Mouse (Mus musculus): ENCODE measurements around the gene Tmem86b. TPM values are rescaled to one million over a fixed set of nuclear protein-coding genes. Genes with fewer than 3 reads are reported as not detected.

The Tmem86b gene
- total RNA-seq, 2 experiments from 2014 or later = 17.8 to 21.8 TPM

GRCm38 (mm10) chr7:4643225-4643624 lies 12.0 kb upstream of the Tmem86b start:
- TF ChIP-seq CTCF (conservative IDR thresholded peaks at IDR 0.05) = no peak
- no peak overlapping the region for H3K27ac ChIP-seq
- peak in 1 of 2 experiments; percentile 5 for DNase-seq (ENCODE audit: low spot score in 2 of 2)
- H3K4me3 ChIP-seq = no peak overlapping the region

- DNase-seq (ENCODE audit: low spot score in 2 of 2) = peak in 1 of 2 experiments; percentile 8
- Histone ChIP-seq H3K4me3 (no peak overlapping the region), H3K27ac (peak overlapping the region; percentile 72; the same call in 1 of the 2 replicates)
- TF ChIP-seq CTCF (conservative IDR thresholded peaks at IDR 0.05) = no peak
Measured at GRCm38 (mm10) chr7:4641956-4642355, 10.7 kb upstream of the Tmem86b start.

GRCm38 (mm10) chr7:4641155-4641554 lies 9.9 kb upstream of the Tmem86b start:
- Histone ChIP-seq H3K27ac (peak overlapping the region; percentile 72), H3K4me3 (no peak overlapping the region)
- TF ChIP-seq CTCF (conservative IDR thresholded peaks at IDR 0.05) = peak; percentile 32
- peak in 1 of 2 experiments; percentile 18 for DNase-seq (ENCODE audit: low spot score in 2 of 2)

DNA sequence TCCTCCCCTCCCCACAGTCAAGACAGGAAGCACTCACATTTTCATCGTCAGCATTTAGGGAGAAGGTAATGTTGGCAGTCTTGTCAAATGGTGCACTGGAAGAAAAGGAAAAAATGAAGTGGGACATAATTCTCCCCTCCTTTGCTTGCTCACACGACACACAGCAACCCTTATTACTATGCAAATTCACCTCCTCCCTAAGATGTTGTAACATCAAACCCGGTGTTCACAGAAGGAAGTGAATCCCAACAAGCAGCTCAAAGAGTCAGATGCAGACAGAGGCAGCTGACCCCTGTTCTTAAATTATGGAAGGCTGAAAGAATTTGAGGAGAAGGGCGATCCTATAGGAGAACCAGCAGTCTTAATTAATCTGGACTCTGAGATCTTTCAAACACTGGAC lies 5.0 kb upstream of the Tmem86b start:
- no peak for TF ChIP-seq CTCF (conservative IDR thresholded peaks at IDR 0.05)
- Histone ChIP-seq H3K27ac (no peak overlapping the region), H3K4me3 (no peak overlapping the region)
- peak in 1 of 2 experiments; percentile 2 for DNase-seq (ENCODE audit: low spot score in 2 of 2)

DNA sequence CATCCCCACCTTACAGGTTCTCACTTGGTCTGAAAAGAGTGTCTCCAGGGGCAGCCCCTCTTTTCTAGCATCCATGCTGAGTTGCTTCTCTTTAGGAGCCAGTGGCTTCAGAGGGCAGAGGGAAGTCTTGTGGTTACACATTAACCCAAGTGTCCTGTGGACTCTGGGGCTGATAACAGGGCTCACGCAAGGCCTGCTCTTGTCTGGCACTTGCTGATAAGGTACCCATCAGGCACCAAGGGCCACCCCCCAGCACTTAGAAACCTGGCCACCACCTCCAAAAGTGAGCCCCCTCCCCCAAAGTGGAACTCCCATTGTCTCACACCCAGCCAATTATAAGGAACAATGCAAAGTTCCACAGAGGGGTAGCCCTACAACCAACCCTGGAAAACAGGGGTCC lies 1.0 kb downstream of the Tmem86b start:
- H3K27ac ChIP-seq = no peak overlapping the region
- DNase-seq (ENCODE audit: low spot score in 2 of 2) = no peak
- no peak for TF ChIP-seq CTCF (conservative IDR thresholded peaks at IDR 0.05)
- H3K4me3 ChIP-seq = no peak overlapping the region

GRCm38 (mm10) chr7:4629586-4629985 lies 1.6 kb downstream of the Tmem86b start:
- Histone ChIP-seq H3K27ac (no peak overlapping the region), H3K4me3 (no peak overlapping the region)
- TF ChIP-seq CTCF (conservative IDR thresholded peaks at IDR 0.05) = no peak
- DNase-seq (ENCODE audit: low spot score in 2 of 2) = no peak

- TF ChIP-seq CTCF (conservative IDR thresholded peaks at IDR 0.05) = no peak
- no peak overlapping the region for H3K27ac ChIP-seq
- no peak for DNase-seq (ENCODE audit: low spot score in 2 of 2)
- H3K4me3 ChIP-seq = no peak overlapping the region
Measured at GRCm38 (mm10) chr7:4625928-4626327, 5.3 kb downstream of the Tmem86b start.

DNA sequence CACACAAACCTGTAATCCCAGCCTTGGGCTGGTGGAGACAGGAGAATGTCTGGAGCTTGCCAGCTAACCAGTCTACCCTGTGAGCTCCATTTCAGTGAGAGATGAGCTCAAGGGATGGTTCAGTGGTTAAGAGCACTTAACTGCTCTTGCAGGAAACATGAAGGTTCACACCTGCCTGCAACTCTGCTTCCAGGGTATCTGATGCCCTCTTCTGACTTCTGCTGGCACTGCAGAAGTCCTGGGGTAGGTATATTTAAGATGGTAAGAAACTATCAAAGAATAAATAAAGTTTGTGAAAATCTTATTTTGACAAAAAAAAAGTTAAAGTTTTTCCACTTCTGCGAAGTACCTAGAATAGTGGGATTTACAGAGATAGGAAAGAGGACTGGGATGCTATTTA lies 6.9 kb downstream of the Tmem86b start:
- Histone ChIP-seq H3K27ac (no peak overlapping the region), H3K4me3 (no peak overlapping the region)
- peak; percentile 55 for TF ChIP-seq CTCF (conservative IDR thresholded peaks at IDR 0.05)
- no peak for DNase-seq (ENCODE audit: low spot score in 2 of 2)

GRCm38 (mm10) chr7:4623544-4624189 lies 7.6 kb downstream of the Tmem86b start:
- Histone ChIP-seq H3K4me3 (no peak overlapping the region), H3K27ac (no peak overlapping the region)
- peak; percentile 64 for TF ChIP-seq CTCF (conservative IDR thresholded peaks at IDR 0.05)
- DNase-seq (ENCODE audit: low spot score in 2 of 2) = peak in 1 of 2 experiments; percentile 46

GRCm38 (mm10) chr7:4619979-4620378 lies 11.2 kb downstream of the Tmem86b start:
- no peak overlapping the region for H3K27ac ChIP-seq
- DNase-seq (ENCODE audit: low spot score in 2 of 2) = no peak
- no peak overlapping the region for H3K4me3 ChIP-seq
- no peak for TF ChIP-seq CTCF (conservative IDR thresholded peaks at IDR 0.05)

DNA sequence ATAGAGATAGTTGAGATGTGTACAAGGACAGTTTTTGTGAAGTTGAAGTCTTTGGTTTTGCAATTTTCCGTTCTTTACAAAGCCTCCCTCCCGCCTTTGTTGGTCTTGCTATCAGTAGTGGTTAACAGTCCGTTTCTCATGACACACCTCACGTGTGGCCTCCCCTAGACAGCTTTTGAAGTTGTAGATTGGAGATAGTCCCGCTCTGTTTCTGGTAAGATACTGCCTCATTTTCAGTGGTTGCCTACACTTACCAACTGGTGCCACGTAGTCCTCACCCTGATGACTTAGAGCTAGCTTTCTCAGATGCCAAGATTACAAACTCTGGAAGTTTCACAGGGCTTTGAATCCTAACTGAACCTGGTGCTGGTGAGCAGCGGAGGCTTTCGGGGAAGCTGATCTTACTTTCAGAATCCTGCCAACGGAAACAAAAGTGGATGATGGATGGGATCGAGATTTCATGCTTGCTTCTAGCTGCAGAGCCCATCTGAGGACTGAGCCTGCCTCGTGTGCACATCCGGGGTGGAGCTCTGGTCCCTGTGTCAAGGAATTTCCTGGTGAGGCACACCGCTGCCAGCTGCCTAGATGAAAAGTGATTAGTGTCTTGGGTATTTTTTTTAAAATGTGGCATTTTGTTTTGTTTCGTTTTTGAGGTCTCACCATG lies 17.4 kb downstream of the Tmem86b start:
- no peak for DNase-seq (ENCODE audit: low spot score in 2 of 2)
- Histone ChIP-seq H3K4me3 (no peak overlapping the region), H3K27ac (no peak overlapping the region)
- TF ChIP-seq CTCF (conservative IDR thresholded peaks at IDR 0.05) = no peak

GRCm38 (mm10) chr7:4612956-4613355 lies 18.3 kb downstream of the Tmem86b start:
- no peak for TF ChIP-seq CTCF (conservative IDR thresholded peaks at IDR 0.05)
- no peak overlapping the region for H3K27ac ChIP-seq
- no peak overlapping the region for H3K4me3 ChIP-seq
- no peak for DNase-seq (ENCODE audit: low spot score in 2 of 2)

DNA sequence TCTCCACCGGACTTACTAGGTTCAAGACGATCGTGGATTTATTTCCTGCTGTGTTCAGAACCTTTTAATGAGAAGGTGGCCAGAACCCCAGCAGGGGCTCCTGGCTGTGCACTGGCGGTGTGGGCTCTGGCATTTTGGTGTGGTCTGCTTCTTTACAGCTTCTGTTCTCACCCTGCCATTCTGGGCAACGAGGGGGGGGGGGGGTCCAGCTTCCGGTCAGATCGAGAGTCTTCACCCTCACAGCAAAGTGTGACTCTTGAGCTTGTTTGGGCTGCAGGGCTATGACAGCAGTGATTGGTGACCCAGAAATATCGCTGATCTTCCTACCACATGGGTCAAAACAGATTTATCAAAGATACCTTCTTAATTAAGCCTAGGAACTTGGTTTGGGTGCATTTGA lies 18.8 kb downstream of the Tmem86b start:
- no peak overlapping the region for H3K27ac ChIP-seq

DNA sequence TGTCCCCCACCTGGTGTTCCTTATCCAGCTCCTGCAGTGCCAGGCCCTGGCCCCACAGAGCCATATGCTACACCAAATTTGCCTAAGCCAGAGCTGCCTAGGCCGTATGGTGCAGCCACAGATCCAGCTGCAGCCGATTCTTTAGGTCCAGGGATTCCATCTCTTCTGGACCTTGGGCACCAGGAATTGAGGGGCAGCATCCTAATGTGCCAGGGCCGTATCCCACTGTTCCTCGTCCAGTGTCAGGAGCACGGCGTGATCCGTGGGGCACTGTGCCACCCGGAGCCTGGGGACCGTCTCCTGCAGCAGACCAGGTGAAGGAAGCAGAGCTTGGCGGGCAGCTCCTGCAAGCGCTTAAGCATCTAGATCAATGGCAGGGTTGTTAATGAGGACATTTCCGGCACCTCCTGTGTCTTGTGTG lies 19.3 kb downstream of the Tmem86b start:
- no peak for DNase-seq (ENCODE audit: low spot score in 2 of 2)
- no peak for TF ChIP-seq CTCF (conservative IDR thresholded peaks at IDR 0.05)

More for the DNA sequence above, 18.8 kb downstream of the Tmem86b start:
- no peak for TF ChIP-seq CTCF (conservative IDR thresholded peaks at IDR 0.05)
- DNase-seq (ENCODE audit: low spot score in 2 of 2) = no peak
- no peak overlapping the region for H3K4me3 ChIP-seq

More for the DNA sequence above, 19.3 kb downstream of the Tmem86b start:
- Histone ChIP-seq H3K4me3 (no peak overlapping the region), H3K27ac (no peak overlapping the region)
